In the genomic region with DNA sequence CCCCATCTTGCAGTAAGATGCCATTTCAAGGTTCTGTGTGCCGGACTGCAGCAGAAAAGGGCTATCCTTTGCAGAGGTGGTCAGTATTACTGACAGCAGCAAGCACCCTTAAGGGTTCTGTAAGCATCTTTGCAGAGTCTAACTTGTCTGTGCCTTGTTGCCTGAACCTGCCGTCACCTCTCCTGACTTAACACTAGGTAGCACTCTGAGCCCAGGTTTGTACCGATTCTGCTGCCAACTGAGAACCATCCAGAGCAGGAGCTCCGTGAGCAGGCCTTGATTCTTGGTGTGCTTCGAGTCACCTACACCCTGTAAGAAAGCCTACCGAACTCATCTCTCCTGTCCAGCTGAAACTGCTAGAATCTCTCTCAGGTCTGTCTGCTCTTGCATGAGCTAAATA, we compare ENCODE assay signal across 11 mouse cellular contexts. TPM values are rescaled to one million over a fixed set of nuclear protein-coding genes. Genes with fewer than 3 reads are reported as not detected.
DNase-seq lines count a peak whose midpoint lies in the region; ATAC-seq and TF ChIP-seq lines count a peak whose summit lies in the region.
"Had no signal": no experiment of that assay in that cellular context is flagged by ENCODE, and none has a peak within 500 bp of the region (broad histone marks: within the 10 kb centered on the region; RNA-seq: fewer than 3 reads in every experiment).

No protein-coding gene starts in this region.

- WGBS in liver, postnatal 0 days (ENCODE audit: insufficient replicate concordance), result 63% methylated on average over 6 of the region's 6 CpGs
- WGBS in liver, embryonic 12.5 days (ENCODE audit: insufficient replicate concordance), result 59% methylated on average over 6 of the region's 6 CpGs
- WGBS in cerebellum, adult 2 months, result 46% methylated on average over 6 of the region's 6 CpGs

- no peak for TF ChIP-seq EP300 in liver, postnatal 0 days (IDR thresholded peaks at IDR 0.05; ENCODE audit: low read depth)

- TF ChIP-seq CTCF in liver, postnatal 0 days (IDR thresholded peaks at IDR 0.05; ENCODE audit: low read depth), result peak; percentile 44
- peak; percentile 94 for TF ChIP-seq CTCF in cerebellum, adult 2 months (IDR thresholded peaks at IDR 0.05; ENCODE audit: borderline replicate concordance, insufficient read depth, low read depth, low read length)

- H3K4me3 ChIP-seq in liver, postnatal 0 days (ENCODE audit: low read depth, low read length), result no peak overlapping the region
- no peak overlapping the region for H3K4me3 ChIP-seq in liver, embryonic 12.5 days
- no peak overlapping the region for H3K4me3 ChIP-seq in cerebellum, adult 2 months (replicated peaks; ENCODE audit: insufficient read depth, low read depth, low read length)
- H3K4me3 ChIP-seq: embryonic facial prominence, embryonic 12.5 days; liver, embryonic 15.5 days; myocyte had no signal

- H3K27me3 ChIP-seq in liver, postnatal 0 days (ENCODE audit: insufficient read depth, low read length), result no peaks in the 10 kb centered on the region
- no peaks in the 10 kb centered on the region for H3K27me3 ChIP-seq in liver, embryonic 12.5 days (replicated peaks)
- H3K27me3 ChIP-seq in cerebellum, adult 2 months (ENCODE audit: control insufficient read depth, insufficient read depth, low read length), result no peaks in the 10 kb centered on the region
- H3K27me3 ChIP-seq: embryonic facial prominence, embryonic 12.5 days; liver, embryonic 15.5 days had no signal

- no peak for DNase-seq in cerebellum, postnatal 4 days (ENCODE audit: low spot score in 2 of 2)
- DNase-seq in liver, postnatal 0 days, result no peak
- DNase-seq in cerebellum, adult 2 months, result peak; percentile 68 to 78
- peak; percentile 54 to 72 for DNase-seq in kidney, postnatal 25 days
- DNase-seq in testis, postnatal 14 days (ENCODE audit: low spot score), result no peak
- no peak for DNase-seq in heart, adult 8-10 months (ENCODE audit: low spot score)

- H3K4me1 ChIP-seq in liver, postnatal 0 days (ENCODE audit: insufficient read depth), result peaks cover 3% of the 10 kb centered on the region; the same call in 1 of the 2 replicates
- H3K4me1 ChIP-seq in liver, embryonic 12.5 days, result peaks cover 2% of the 10 kb centered on the region; the same call in 1 of the 2 replicates
- no peaks in the 10 kb centered on the region for H3K4me1 ChIP-seq in cerebellum, adult 2 months (ENCODE audit: control insufficient read depth, insufficient read depth, low read length)
- H3K4me1 ChIP-seq: embryonic facial prominence, embryonic 12.5 days; liver, embryonic 15.5 days had no signal

- peaks cover 3% of the 10 kb centered on the region for H3K36me3 ChIP-seq in liver, postnatal 0 days (replicated peaks; ENCODE audit: insufficient read depth, low read length)
- no peaks in the 10 kb centered on the region for H3K36me3 ChIP-seq in liver, embryonic 12.5 days
- H3K36me3 ChIP-seq: embryonic facial prominence, embryonic 12.5 days; liver, embryonic 15.5 days had no signal

- 0 out of 2 replicates have a peak, but pooled peaks cover 2% of the 10 kb centered on the region for H3K9me3 ChIP-seq in liver, postnatal 0 days (ENCODE audit: low read length)
- H3K9me3 ChIP-seq in liver, embryonic 12.5 days (replicated peaks), result no peaks in the 10 kb centered on the region
- H3K9me3 ChIP-seq: embryonic facial prominence, embryonic 12.5 days; liver, embryonic 15.5 days had no signal

- H3K9ac ChIP-seq in liver, postnatal 0 days (replicated peaks), result no peak overlapping the region
- H3K9ac ChIP-seq in liver, embryonic 12.5 days, result no peak overlapping the region
- H3K9ac ChIP-seq: embryonic facial prominence, embryonic 12.5 days; liver, embryonic 15.5 days had no signal

- peak; percentile 70 for ATAC-seq in cerebellum, adult (ENCODE audit: insufficient number of reproducible peaks, low FRiP score, low TSS enrichment)
- no peak for ATAC-seq in liver, postnatal 0 days
- ATAC-seq in liver, embryonic 12.5 days, result no peak

- no peak for TF ChIP-seq POLR2A in cerebellum, adult 2 months (IDR thresholded peaks at IDR 0.05; ENCODE audit: borderline replicate concordance, insufficient read depth, low read length)

- no peak overlapping the region for H3K4me2 ChIP-seq in liver, postnatal 0 days (ENCODE audit: low read depth, low read length)
- H3K4me2 ChIP-seq in liver, embryonic 12.5 days, result no peak overlapping the region
- H3K4me2 ChIP-seq: embryonic facial prominence, embryonic 12.5 days; liver, embryonic 15.5 days had no signal

- H3K27ac ChIP-seq in liver, postnatal 0 days (ENCODE audit: low read depth), result no peak overlapping the region
- H3K27ac ChIP-seq in liver, embryonic 12.5 days, result no peak overlapping the region
- H3K27ac ChIP-seq in cerebellum, adult 2 months (ENCODE audit: insufficient read depth, low read length), result no peak overlapping the region
- H3K27ac ChIP-seq: embryonic facial prominence, embryonic 12.5 days; liver, embryonic 15.5 days had no signal

RNA-seq across cellular contexts. Expression of a gene that starts 22.8 kb away (rescaled TPM):
- polyA plus RNA-seq in liver, postnatal 0 days (2015; fragmentation: Nextera tagmentation; extraction: Ambion mirVana), result 23.1 and 25.0 TPM in 2 replicates
- 33.0 and 36.3 TPM in 2 replicates for polyA plus RNA-seq in liver, embryonic 12.5 days (2016; fragmentation: Nextera tagmentation; extraction: Ambion mirVana)
- 42.9 and 45.3 TPM in 2 replicates for polyA plus RNA-seq in cerebellum, adult 2 months (2012; rRNA removed)
- 10 to 100 TPM; 31.0 to 34.3 (median 33.3) TPM for total RNA-seq in heart, adult 8-10 months (2022)

Comparison
In these comparisons a context has a peak if more than half of its experiments do, and no peak if none do; other contexts are left out.
1. DNase-seq: peak in cerebellum, adult 2 months (2 of 2) and kidney, postnatal 25 days (2 of 2); none in cerebellum, postnatal 4 days (0 of 2), liver, postnatal 0 days (single experiment), testis, postnatal 14 days (single experiment) and heart, adult 8-10 months (single experiment).